Mouse (Mus musculus) heart, postnatal 0 days (tissue): ENCODE measurements at regions not wholly inside any gene's neighbourhood (a gene's known extent, or its start where the extent isn't known, plus 50 kb on each side); places are given as distances from the start of the nearest gene placed in this dataset.

Experiments
- ATAC-seq: fragments of 200-750 bp; cut with Nextera tagmentation; 2 replicates; pipeline ENCODE4 v1.8.0; 2017; ENCODE audit warnings: low read depth, moderate number of reproducible peaks, moderate library complexity; ENCODE audit not compliant: insufficient read depth
- DNase-seq: peaks from one replicate; pipeline ENCODE4 v3.0.0-alpha.2; 2016; ENCODE audit warnings: low spot score
- H3K27ac ChIP-seq: fragments of 300-500 bp; sonication (generic); 2 replicates; pipeline ENCODE4 v1.5.1; 2014; ENCODE audit warnings: low read depth, mild to moderate bottlenecking
- H3K27me3 ChIP-seq: fragments of 300-500 bp; sonication (generic); 2 replicates; pipeline ENCODE4 v1.6.1; 2014; ENCODE audit warnings: low read length, mixed read lengths; ENCODE audit not compliant: control insufficient read depth, insufficient read depth
- H3K36me3 ChIP-seq: fragments of 300-500 bp; sonication (generic); replicated peaks from 2 replicates; pipeline ENCODE4 v1.6.1; 2014; ENCODE audit warnings: low read length, mixed read lengths; ENCODE audit not compliant: control insufficient read depth, insufficient read depth
- H3K4me1 ChIP-seq: fragments of 300-500 bp; sonication (generic); 2 replicates; pipeline ENCODE4 v1.6.1; 2014; ENCODE audit warnings: antibody characterized with exemption; ENCODE audit not compliant: control insufficient read depth, insufficient read depth
- H3K4me2 ChIP-seq: fragments of 300-500 bp; sonication (generic); 2 replicates; pipeline ENCODE4 v1.6.1; 2014; ENCODE audit warnings: low read depth, mild to moderate bottlenecking, low read length, moderate library complexity
- H3K4me3 ChIP-seq: fragments of 300-500 bp; sonication (generic); 2 replicates; pipeline ENCODE4 v1.5.1; 2014; ENCODE audit warnings: low read depth, low read length
- H3K9ac ChIP-seq: fragments of 300-500 bp; sonication (generic); replicated peaks from 2 replicates; pipeline ENCODE4 v1.6.1; 2014; ENCODE audit warnings: low read depth, low read length, mixed read lengths
- H3K9me3 ChIP-seq: fragments of 300-500 bp; sonication (generic); replicated peaks from 2 replicates; pipeline ENCODE4 v1.6.1; 2016; ENCODE audit warnings: low read length; ENCODE audit not compliant: control insufficient read depth
- CTCF ChIP-seq: IDR thresholded peaks from 2 replicates; pipeline ENCODE4 v1.5.1; 2016; ENCODE audit warnings: antibody characterized with exemption, control low read depth, low read depth
- EP300 ChIP-seq: IDR thresholded peaks from 2 replicates; pipeline ENCODE4 v1.6.1; 2016; ENCODE audit warnings: antibody characterized with exemption, low read depth
- WGBS: fragments of 180-500 bp; shearing (Covaris S2); extraction: QIAGEN DNeasy Blood & Tissue Kit; methylation state at CpG from one replicate; pipeline ENCODE4 v1.1.7; 2014; 5-methylcytosine and 5-hydroxymethylcytosine counted together

GRCm38 (mm10) chr15:42277247-42277646 is 2143.1 kb downstream of the 9330182O14Rik start:
- Histone ChIP-seq H3K9me3 (no peaks in the 10 kb centered on the region), H3K27me3 (no peaks in the 10 kb centered on the region), H3K4me3 (no peak overlapping the region), H3K4me1 (no peaks in the 10 kb centered on the region), H3K36me3 (no peaks in the 10 kb centered on the region), H3K9ac (no peak overlapping the region), H3K27ac (no peak overlapping the region), H3K4me2 (no peak overlapping the region)
- DNase-seq (no peak), ATAC-seq (no peak)
- WGBS = 38% methylated on average over 2 of the region's 2 CpGs
- no peak for TF ChIP-seq CTCF
- no peak for TF ChIP-seq EP300

- no peak overlapping the region for H3K4me3 ChIP-seq
- TF ChIP-seq EP300 (no peak), CTCF (no peak)
- ATAC-seq (no peak), DNase-seq (no peak)
- no peaks in the 10 kb centered on the region for H3K9me3 ChIP-seq
- no peaks in the 10 kb centered on the region for H3K4me1 ChIP-seq
- no peaks in the 10 kb centered on the region for H3K27me3 ChIP-seq
- H3K27ac ChIP-seq = no peak overlapping the region
- no peak overlapping the region for H3K9ac ChIP-seq
- WGBS = 95% methylated on average over 3 of the region's 3 CpGs
- H3K36me3 ChIP-seq = no peaks in the 10 kb centered on the region
- H3K4me2 ChIP-seq = no peak overlapping the region
These were observed 2146.6 kb downstream of the 9330182O14Rik start for GRCm38 (mm10) chr15:42280810-42281209.

DNA sequence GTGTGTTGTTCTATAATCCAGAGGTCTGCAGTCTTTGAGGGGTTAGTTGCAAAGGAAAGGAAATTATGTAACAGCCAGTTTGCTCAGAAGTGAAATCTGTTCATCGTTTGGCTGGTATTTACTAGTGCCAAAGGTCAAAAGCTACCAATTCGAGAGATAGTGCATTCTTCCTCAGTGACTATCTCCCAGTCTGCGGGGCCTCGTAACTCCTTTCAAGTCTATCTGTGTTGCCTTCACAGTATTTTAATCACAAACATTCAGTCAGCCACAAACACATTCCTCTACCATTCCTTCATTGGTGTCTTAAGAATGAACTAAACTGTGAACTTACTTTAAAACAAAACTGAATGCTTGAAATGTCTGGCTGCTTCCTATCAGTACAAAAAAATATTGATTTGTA is 2162.2 kb downstream of the 9330182O14Rik start:
- Histone ChIP-seq H3K9ac (no peak overlapping the region), H3K36me3 (no peaks in the 10 kb centered on the region), H3K27me3 (no peaks in the 10 kb centered on the region), H3K4me2 (no peak overlapping the region), H3K4me3 (no peak overlapping the region), H3K9me3 (no peaks in the 10 kb centered on the region), H3K4me1 (no peaks in the 10 kb centered on the region), H3K27ac (no peak overlapping the region)
- no peak for DNase-seq
- WGBS = 15% methylated on average over 4 of the region's 4 CpGs
- TF ChIP-seq CTCF = no peak
- TF ChIP-seq EP300 = no peak
- no peak for ATAC-seq

DNA sequence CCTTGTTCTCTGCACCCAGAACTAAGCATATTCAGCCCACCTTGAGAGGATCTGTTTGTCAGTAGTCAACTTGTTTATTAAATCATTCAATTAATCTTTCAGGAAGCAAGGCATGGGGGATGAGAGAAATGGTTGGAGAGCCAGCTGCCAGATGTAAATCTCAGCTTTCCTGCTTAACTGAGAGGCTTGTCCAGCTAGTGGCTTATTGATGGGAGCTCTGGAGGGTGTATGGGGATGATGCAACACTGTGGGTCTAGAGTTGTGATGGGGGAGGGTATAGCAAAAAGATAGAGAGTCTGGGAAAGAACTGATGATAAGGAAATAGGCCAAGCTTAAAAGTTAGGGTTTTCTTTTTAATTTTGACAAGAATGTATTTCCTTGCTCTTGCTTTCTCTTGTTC is 2163.3 kb downstream of the 9330182O14Rik start:
- Histone ChIP-seq H3K4me3 (no peak overlapping the region), H3K4me1 (no peaks in the 10 kb centered on the region), H3K36me3 (no peaks in the 10 kb centered on the region), H3K9ac (no peak overlapping the region), H3K9me3 (no peaks in the 10 kb centered on the region), H3K27ac (no peak overlapping the region), H3K27me3 (no peaks in the 10 kb centered on the region), H3K4me2 (no peak overlapping the region)
- TF ChIP-seq EP300 (no peak), CTCF (no peak)
- no peak for DNase-seq
- ATAC-seq = no peak

DNA sequence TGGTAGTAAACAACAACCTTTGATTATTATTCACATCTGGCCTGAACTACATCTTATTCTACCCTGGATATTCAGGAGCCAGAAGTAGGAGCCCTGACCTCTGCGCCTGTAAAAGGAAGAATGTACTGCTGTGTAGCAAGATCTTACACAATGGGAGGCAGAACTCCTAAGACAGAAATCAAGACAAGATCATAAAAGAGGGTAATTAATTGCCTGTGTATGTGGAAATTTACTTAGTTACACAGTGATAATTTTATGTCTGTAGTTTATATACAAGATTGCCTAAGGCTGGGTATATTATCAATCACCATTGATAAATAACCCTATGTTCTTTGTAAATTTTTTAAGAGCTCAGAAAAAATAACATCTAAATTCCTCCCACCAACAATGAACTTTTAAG is 2167.8 kb downstream of the 9330182O14Rik start:
- TF ChIP-seq EP300 (no peak), CTCF (no peak)
- H3K9me3 ChIP-seq = no peaks in the 10 kb centered on the region
- ATAC-seq = no peak
- no peaks in the 10 kb centered on the region for H3K27me3 ChIP-seq
- DNase-seq = no peak
- H3K36me3 ChIP-seq = no peaks in the 10 kb centered on the region
- no peak overlapping the region for H3K9ac ChIP-seq
- no peaks in the 10 kb centered on the region for H3K4me1 ChIP-seq
- no peak overlapping the region for H3K4me3 ChIP-seq
- H3K4me2 ChIP-seq = no peak overlapping the region
- no peak overlapping the region for H3K27ac ChIP-seq
- 94% methylated on average over 1 of the region's 1 CpGs for WGBS

DNA sequence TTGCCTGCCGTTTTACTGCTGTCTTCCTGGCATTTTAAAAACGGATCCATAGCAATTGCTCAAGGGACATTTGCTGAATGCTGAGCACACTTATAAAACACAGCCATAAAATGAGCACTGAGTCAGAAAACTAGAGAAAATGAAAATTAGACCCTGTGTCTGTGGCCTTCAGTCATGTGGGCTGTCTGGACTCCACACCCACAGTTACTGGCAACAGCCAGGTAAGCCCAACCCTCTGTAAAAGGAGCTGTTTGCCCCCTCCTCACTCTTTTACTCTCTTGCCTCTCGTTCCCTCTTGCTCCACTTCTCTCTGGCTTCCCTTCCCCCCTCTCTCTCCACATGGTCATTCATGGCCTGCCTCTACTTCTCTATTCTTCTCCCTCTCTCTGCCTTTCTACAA is 2169.9 kb downstream of the 9330182O14Rik start:
- no peaks in the 10 kb centered on the region for H3K4me1 ChIP-seq
- H3K27me3 ChIP-seq = no peaks in the 10 kb centered on the region
- no peak for TF ChIP-seq CTCF
- no peak for TF ChIP-seq EP300
- DNase-seq = no peak
- H3K36me3 ChIP-seq = no peaks in the 10 kb centered on the region
- H3K27ac ChIP-seq = no peak overlapping the region
- H3K4me3 ChIP-seq = no peak overlapping the region
- WGBS = 86% methylated on average over 3 of the region's 3 CpGs
- H3K4me2 ChIP-seq = no peak overlapping the region
- no peaks in the 10 kb centered on the region for H3K9me3 ChIP-seq
- no peak for ATAC-seq
- H3K9ac ChIP-seq = no peak overlapping the region
